Mouse (Mus musculus): Measurements from ENCODE around the gene Ttc39b.

DNA sequence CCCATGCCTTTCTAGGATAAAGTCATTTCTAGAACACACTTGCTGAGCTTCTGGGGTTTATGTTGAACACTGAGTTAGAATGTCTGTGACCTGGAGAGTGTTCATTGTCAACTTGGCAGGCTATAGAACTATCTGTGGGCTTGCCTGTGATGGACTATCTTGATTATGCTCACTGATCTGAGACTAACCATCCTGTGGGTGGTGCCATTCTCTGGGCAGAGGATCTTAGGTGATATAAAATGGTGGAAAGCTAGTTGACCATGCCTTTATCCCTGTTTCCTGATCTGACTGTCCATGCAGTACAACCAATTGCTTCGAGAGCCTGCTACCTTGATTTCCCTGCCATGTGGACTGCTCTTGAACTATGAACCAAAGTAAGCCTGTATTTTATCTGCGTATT, 146.6 kb downstream of the Ttc39b start:
- TF ChIP-seq CTCF (IDR thresholded peaks at IDR 0.05; ENCODE audit: low read depth) = no peak
- TF ChIP-seq EP300 (IDR thresholded peaks at IDR 0.05; ENCODE audit: low read depth) = no peak

All from liver, embryonic 14.5 days (tissue).